Mouse (Mus musculus): ENCODE measurements around the gene Prkca.

Prkca gene

GRCm38 (mm10) chr11:108239173-108239572 is 104.6 kb downstream of the Prkca start:
- CTCF ChIA-PET, result no interaction called here

- CTCF ChIA-PET, result interaction anchor here (0.5 kb wide), 1 partner anchor 35 kb away, joined by 4 read pairs; no protein-coding TSS in a partner anchor
Observed at GRCm38 (mm10) chr11:108236754-108237428, 106.8 kb downstream of the Prkca start.

- CTCF ChIA-PET, result interaction anchor here (0.9 kb wide), 1 partner anchor 10 kb away, joined by 3 read pairs; no protein-coding TSS in a partner anchor
Observed at GRCm38 (mm10) chr11:108236195-108236594, 107.5 kb downstream of the Prkca start.

- CTCF ChIA-PET, result interaction anchor here (0.9 kb wide), 1 partner anchor 9 kb away, joined by 3 read pairs; no protein-coding TSS in a partner anchor
Observed at GRCm38 (mm10) chr11:108235081-108235703, 108.5 kb downstream of the Prkca start.

GRCm38 (mm10) chr11:108233015-108233414 is 110.7 kb downstream of the Prkca start:
- CTCF ChIA-PET, result no interaction called here

GRCm38 (mm10) chr11:108230101-108230500 is 113.6 kb downstream of the Prkca start:
- CTCF ChIA-PET, result no interaction called here

GRCm38 (mm10) chr11:108229176-108229946 is 114.4 kb downstream of the Prkca start:
- CTCF ChIA-PET, result no interaction called here

- CTCF ChIA-PET, result no interaction called here
Observed at GRCm38 (mm10) chr11:108228497-108228896, 115.2 kb downstream of the Prkca start.

GRCm38 (mm10) chr11:108226248-108226647 is 117.5 kb downstream of the Prkca start:
- CTCF ChIA-PET, result interaction anchor here (0.7 kb wide), 1 partner anchor 10 kb away, joined by 3 read pairs; no protein-coding TSS in a partner anchor

GRCm38 (mm10) chr11:108224233-108224973 is 119.3 kb downstream of the Prkca start:
- CTCF ChIA-PET, result interaction anchor here (0.6 kb wide), 1 partner anchor 1514 kb away, joined by 3 read pairs; no protein-coding TSS in a partner anchor

- CTCF ChIA-PET, result no interaction called here
Observed at GRCm38 (mm10) chr11:108223613-108224232, 120.0 kb downstream of the Prkca start.

GRCm38 (mm10) chr11:108223154-108223553 is 120.6 kb downstream of the Prkca start:
- CTCF ChIA-PET, result no interaction called here

GRCm38 (mm10) chr11:108222616-108223015 is 121.1 kb downstream of the Prkca start:
- CTCF ChIA-PET, result no interaction called here

GRCm38 (mm10) chr11:108222026-108222425 is 121.7 kb downstream of the Prkca start:
- CTCF ChIA-PET, result no interaction called here

GRCm38 (mm10) chr11:108221124-108221835 is 122.4 kb downstream of the Prkca start:
- CTCF ChIA-PET, result no interaction called here

- CTCF ChIA-PET, result no interaction called here
Observed at GRCm38 (mm10) chr11:108220605-108221004, 123.1 kb downstream of the Prkca start.

- CTCF ChIA-PET, result interaction anchor here (0.7 kb wide), 1 partner anchor 63 kb away, joined by 4 read pairs; no protein-coding TSS in a partner anchor
Observed at GRCm38 (mm10) chr11:108217043-108217442, 126.7 kb downstream of the Prkca start.

- CTCF ChIA-PET, result interaction anchor here (0.5 kb wide), 1 partner anchor 141 kb away, joined by 5 read pairs; no protein-coding TSS in a partner anchor
Observed at GRCm38 (mm10) chr11:108216064-108216463, 127.7 kb downstream of the Prkca start.

- CTCF ChIA-PET, result interaction anchor here (0.5 kb wide), 1 partner anchor 140 kb away, joined by 5 read pairs; no protein-coding TSS in a partner anchor
Observed at GRCm38 (mm10) chr11:108215466-108215865, 128.3 kb downstream of the Prkca start.

- CTCF ChIA-PET, result no interaction called here
Observed at GRCm38 (mm10) chr11:108214521-108215223, 129.1 kb downstream of the Prkca start.

All from spleen, embryonic (tissue).